Mouse (Mus musculus) neural tube, embryonic 14.5 days (tissue): ENCODE data around the gene Rabl6. TPM values are rescaled to one million over a fixed set of nuclear protein-coding genes. Genes with fewer than 3 reads are reported as not detected.

Experiments used
- ATAC-seq: fragments of 200-750 bp; cut with Nextera tagmentation; 2 replicates; pipeline ENCODE4 v1.8.0; 2017; ENCODE audit warnings: low read depth, mild to moderate bottlenecking, moderate TSS enrichment, moderate library complexity
- H3K27ac ChIP-seq: fragments of 300-500 bp; sonication (generic); 2 replicates; pipeline ENCODE4 v1.5.1; 2014; ENCODE audit warnings: low read depth, mild to moderate bottlenecking, control low read depth, low read length, moderate library complexity, mixed read lengths
- H3K27me3 ChIP-seq: fragments of 300-500 bp; sonication (generic); 2 replicates; pipeline ENCODE4 v1.6.1; 2014; ENCODE audit warnings: low read length; ENCODE audit not compliant: control insufficient read depth, insufficient read depth
- H3K36me3 ChIP-seq: fragments of 300-500 bp; sonication (generic); 2 replicates; pipeline ENCODE4 v1.6.1; 2014; ENCODE audit warnings: low read length, mixed read lengths; ENCODE audit not compliant: control insufficient read depth, insufficient read depth
- H3K4me1 ChIP-seq: fragments of 300-500 bp; sonication (generic); 2 replicates; pipeline ENCODE4 v1.6.1; 2014; ENCODE audit warnings: low read length; ENCODE audit not compliant: control insufficient read depth, insufficient read depth
- H3K4me2 ChIP-seq: fragments of 300-500 bp; sonication (generic); 2 replicates; pipeline ENCODE4 v1.6.1; 2014; ENCODE audit warnings: mild to moderate bottlenecking, low read depth, low read length, control low read depth
- H3K4me3 ChIP-seq: fragments of 300-500 bp; sonication (generic); 2 replicates; pipeline ENCODE4 v1.5.1; 2014; ENCODE audit warnings: low read depth, low read length, control low read depth, mixed read lengths
- H3K9ac ChIP-seq: fragments of 300-500 bp; sonication (generic); replicated peaks from 2 replicates; pipeline ENCODE4 v1.6.1; 2014; ENCODE audit warnings: low read depth, mild to moderate bottlenecking, control low read depth, low read length, mixed read lengths
- H3K9me3 ChIP-seq: fragments of 300-500 bp; sonication (generic); 2 replicates; pipeline ENCODE4 v1.6.1; 2016; ENCODE audit warnings: low read length; ENCODE audit not compliant: control insufficient read depth
- WGBS: fragments of 180-500 bp; shearing (Covaris S2); extraction: QIAGEN DNeasy Blood & Tissue Kit; methylation state at CpG from one replicate; pipeline ENCODE4 v1.1.7; 2014; 5-methylcytosine and 5-hydroxymethylcytosine counted together
- polyA plus RNA-seq: library from polyadenylated mRNA; unstranded; fragments of >200 nt; fragmentation: Nextera tagmentation; extraction: Ambion mirVana; gene quantifications from 2 replicates; pipeline ENCODE4 v1.2.1, GENCODE M21; 2014

Rabl6 gene
- polyA plus RNA-seq: 64.2 and 66.6 TPM in 2 replicates

DNA sequence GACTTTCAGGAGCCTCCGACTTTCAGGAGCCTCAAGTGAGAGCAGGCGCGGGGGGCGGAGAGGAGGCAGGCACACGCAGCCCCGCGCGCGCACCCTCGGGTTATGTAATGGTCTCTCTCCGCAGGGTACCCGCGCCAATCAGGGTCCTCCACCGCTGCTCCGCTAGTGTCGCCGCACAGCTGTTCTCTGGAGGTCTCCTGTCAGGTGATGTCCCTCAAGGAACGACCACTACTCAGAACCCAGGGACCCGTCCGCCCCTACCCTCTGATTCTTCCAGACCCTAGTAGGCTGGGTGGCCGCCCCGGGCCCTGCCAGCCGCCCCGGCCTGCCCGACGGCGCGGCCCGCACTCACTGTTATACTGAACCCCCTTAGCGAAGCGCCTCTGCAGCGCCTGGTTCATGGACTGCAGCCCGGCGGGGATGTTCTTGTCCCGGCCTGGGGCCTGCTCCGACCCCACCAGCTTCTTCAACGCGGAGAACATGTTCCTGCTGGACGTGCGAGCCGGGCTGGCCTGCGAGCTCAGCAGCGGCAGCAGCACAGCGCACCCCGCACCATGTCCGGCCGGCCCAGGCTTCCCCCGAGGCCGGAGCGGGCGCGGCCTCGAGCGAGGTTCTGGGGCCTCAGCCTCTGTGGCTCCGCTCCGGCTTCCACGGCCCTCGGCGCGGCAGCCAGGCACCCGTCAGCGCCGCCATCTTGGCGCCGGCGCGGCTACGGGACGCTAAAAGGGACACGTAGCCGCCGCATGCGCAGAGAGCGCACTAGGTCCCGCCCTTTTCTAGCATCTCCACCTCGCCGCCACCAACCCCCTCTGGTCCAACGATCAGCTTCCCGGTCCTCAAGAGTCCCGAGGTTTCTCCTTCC, at the start of gene Rabl6:
TSS of gene Rabl6 (minus strand) at position 761 of the 862 bp plus-strand sequence.
- ATAC-seq: peak; percentile 93
- Histone ChIP-seq H3K36me3 (no peaks in the 10 kb centered on the region), H3K27ac (peak within 1 kb of the TSS; percentile 93), H3K9ac (peak within 1 kb of the TSS; percentile 94), H3K4me1 (peaks cover 12% of the 10 kb centered on the region), H3K4me2 (peak within 1 kb of the TSS; percentile 60), H3K4me3 (peak within 1 kb of the TSS; percentile 100), H3K27me3 (no peaks in the 10 kb centered on the region), H3K9me3 (no peaks in the 10 kb centered on the region)
- WGBS: under 1% methylated on average over 78 of the region's 80 CpGs

DNA sequence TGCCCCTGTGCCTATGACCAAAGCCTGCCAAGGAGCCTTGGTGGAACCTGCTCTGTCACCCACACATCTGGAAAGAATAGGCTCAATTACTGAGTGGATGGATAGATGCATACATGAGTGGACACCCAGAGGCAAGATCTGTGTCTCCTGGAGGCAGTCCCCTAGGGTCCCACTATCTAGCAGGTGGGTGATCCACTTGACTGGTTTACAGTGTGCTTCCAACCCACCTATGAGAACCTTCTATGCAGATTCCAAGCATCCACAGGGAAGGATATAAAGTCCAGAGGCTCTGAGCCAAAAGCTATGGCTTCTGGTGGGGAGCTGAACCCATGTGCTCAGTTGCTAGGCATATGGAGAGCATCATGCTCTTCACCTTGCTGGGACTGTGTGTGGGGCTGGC, 49.3 kb upstream of the Rabl6 start, which contains the start of gene Lcn5:
TSS of gene Lcn5 (plus strand) at position 301 of the 400 bp plus-strand sequence.
- Histone ChIP-seq H3K27me3 (no peaks in the 10 kb centered on the region), H3K36me3 (no peaks in the 10 kb centered on the region), H3K27ac (no peak within 1 kb of the TSS), H3K4me1 (no peaks in the 10 kb centered on the region), H3K9ac (no peak within 1 kb of the TSS), H3K4me3 (no peak within 1 kb of the TSS), H3K4me2 (no peak within 1 kb of the TSS), H3K9me3 (no peaks in the 10 kb centered on the region)
- ATAC-seq: no peak

DNA sequence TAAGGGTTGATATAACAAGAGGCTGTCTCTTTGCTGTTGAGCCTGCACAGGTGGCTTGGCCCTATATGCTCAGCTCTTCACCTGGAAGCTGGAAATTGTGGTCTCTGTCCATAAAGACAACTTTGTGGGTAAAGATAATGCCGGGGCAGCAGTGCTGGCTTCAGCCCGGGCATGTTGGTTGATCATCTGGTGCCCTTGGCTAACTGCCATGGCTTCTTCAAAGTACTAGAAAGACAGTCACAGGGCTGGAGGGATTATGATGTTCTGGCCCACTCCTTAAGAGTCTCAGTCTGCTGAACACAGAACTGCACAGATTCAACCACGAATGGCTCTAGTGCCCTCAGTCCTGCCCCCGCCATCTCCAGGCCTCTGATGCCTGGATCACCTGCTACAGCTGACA, 48.9 kb upstream of the Rabl6 start:
- Histone ChIP-seq H3K27ac (no peak overlapping the region), H3K4me2 (no peak overlapping the region), H3K4me1 (no peaks in the 10 kb centered on the region), H3K4me3 (no peak overlapping the region), H3K9me3 (no peaks in the 10 kb centered on the region), H3K27me3 (no peaks in the 10 kb centered on the region), H3K36me3 (no peaks in the 10 kb centered on the region), H3K9ac (no peak overlapping the region)
- ATAC-seq: no peak
- WGBS: 79% methylated on average over 4 of the region's 4 CpGs

DNA sequence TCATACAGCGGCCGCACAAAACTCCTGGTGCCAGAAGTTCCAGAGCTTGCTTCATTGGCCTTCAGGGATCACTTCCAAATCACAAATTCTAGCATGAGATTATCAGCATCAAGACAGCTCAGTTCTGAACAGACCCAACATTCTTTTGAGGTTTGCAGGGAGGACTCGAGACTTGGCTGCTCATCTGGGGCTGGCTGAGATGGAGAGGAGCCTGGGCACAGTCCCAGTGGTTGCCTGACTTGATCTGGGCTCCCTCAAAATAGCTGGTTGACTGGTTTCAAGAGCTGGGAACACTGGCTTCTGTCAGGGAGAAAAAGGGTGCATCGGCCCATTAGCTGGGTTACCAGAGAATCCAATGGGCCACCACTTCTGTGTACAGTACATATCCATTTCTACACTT, 48.4 kb upstream of the Rabl6 start:
- no peak for ATAC-seq
- no peaks in the 10 kb centered on the region for H3K9me3 ChIP-seq
- 82% methylated on average over 4 of the region's 4 CpGs for WGBS
- no peak overlapping the region for H3K4me3 ChIP-seq
- H3K27ac ChIP-seq: no peak overlapping the region
- H3K9ac ChIP-seq: no peak overlapping the region
- H3K36me3 ChIP-seq: no peaks in the 10 kb centered on the region
- H3K4me1 ChIP-seq: no peaks in the 10 kb centered on the region
- no peaks in the 10 kb centered on the region for H3K27me3 ChIP-seq
- no peak overlapping the region for H3K4me2 ChIP-seq

DNA sequence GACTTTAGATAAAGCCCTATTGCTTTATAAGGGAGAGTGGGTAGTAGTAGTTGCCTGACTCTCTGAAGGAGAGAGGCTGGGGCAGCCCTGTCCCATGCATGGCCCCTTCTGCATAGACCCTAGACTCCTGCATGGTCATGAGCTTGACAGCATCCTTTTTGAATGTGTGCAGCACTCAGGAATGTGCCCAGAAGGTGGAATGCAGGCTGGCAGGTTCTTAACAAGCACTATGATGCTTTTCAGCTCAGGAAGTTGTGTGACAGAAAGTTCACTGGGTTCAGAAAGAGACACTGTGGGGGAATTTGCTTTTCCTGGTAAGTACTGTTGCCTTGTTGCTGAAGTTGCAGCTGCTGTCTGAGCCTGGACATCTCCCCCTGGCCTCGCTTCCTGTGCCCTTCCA, 46.2 kb upstream of the Rabl6 start:
- Histone ChIP-seq H3K4me3 (no peak overlapping the region), H3K27ac (no peak overlapping the region), H3K9ac (no peak overlapping the region), H3K9me3 (no peaks in the 10 kb centered on the region), H3K4me2 (no peak overlapping the region), H3K36me3 (no peaks in the 10 kb centered on the region), H3K4me1 (no peaks in the 10 kb centered on the region), H3K27me3 (no peaks in the 10 kb centered on the region)
- no peak for ATAC-seq
- 47% methylated on average over 1 of the region's 1 CpGs for WGBS

DNA sequence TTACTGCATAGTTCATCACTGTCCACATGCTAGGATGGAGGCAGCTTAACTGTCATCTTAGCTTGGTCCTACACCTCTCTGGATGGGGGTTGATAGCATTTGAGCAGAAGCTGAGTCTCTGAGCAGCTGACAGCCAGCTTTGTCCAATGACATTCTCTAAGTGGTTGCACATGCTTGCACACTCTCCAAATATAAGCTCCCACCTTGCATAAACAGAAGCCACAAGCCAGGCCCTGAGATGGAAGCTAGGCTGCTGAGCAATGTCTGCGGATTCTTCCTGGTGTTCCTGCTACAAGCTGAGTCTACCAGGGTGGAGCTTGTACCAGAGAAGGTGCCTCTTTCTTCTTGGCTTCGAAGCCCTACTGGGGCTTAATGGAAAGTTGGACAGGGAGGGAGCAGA, 44.6 kb upstream of the Rabl6 start, which contains the start of gene Lcn8:
TSS of gene Lcn8 (plus strand) at position 219 of the 400 bp plus-strand sequence.
- WGBS: 67% methylated on average over 2 of the region's 2 CpGs
- Histone ChIP-seq H3K27me3 (no peaks in the 10 kb centered on the region), H3K4me1 (no peaks in the 10 kb centered on the region), H3K36me3 (no peaks in the 10 kb centered on the region), H3K27ac (no peak within 1 kb of the TSS), H3K9ac (no peak within 1 kb of the TSS), H3K4me3 (no peak within 1 kb of the TSS), H3K4me2 (no peak within 1 kb of the TSS), H3K9me3 (no peaks in the 10 kb centered on the region)
- no peak for ATAC-seq

DNA sequence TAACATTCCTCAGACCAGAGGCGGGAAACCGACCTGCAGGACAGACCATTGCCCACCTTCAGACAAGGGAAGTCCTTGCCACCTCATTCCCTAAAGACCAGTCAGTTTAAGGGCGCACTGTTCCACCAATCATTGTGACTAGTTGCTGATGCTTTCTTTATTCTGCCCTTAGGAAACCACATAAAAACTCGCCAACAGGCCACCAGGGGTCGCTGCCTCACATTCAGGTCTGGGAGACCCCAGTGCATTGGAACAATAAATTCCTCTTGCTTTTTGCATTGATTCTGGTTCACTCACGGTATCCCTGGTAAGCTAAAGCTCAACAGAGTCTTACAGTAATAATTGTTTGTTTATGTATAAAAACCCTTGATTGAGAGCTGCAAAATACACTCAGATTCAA, 31.6 kb upstream of the Rabl6 start:
- Histone ChIP-seq H3K4me3 (no peak overlapping the region), H3K27ac (no peak overlapping the region), H3K9me3 (no peaks in the 10 kb centered on the region), H3K4me1 (no peaks in the 10 kb centered on the region), H3K27me3 (no peaks in the 10 kb centered on the region), H3K9ac (no peak overlapping the region), H3K4me2 (no peak overlapping the region), H3K36me3 (no peaks in the 10 kb centered on the region)
- ATAC-seq: no peak
- WGBS: 10% methylated on average over 6 of the region's 6 CpGs

DNA sequence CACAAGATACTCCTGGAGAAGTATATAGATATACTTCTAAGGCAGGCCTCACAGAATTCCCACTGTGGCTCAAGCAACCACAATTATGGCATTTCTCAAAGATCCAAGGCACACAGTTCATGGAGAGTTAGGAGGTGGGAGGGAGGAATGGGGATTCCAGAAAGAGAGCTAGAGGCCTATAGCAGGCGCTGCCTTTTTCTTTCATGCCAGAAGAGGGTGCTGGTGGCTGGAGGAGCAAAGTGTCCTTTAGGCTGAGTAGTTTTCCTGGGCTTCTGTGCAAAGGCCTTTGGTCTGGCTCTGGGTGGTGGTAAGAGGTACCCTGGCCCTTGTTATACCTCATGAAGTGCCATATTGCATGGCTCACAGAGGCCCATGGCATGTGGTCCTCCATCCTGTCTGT, 25.7 kb upstream of the Rabl6 start:
- H3K27me3 ChIP-seq: no peaks in the 10 kb centered on the region
- WGBS: 47% methylated on average over 1 of the region's 1 CpGs
- no peaks in the 10 kb centered on the region for H3K4me1 ChIP-seq
- H3K4me2 ChIP-seq: no peak overlapping the region
- H3K9ac ChIP-seq: no peak overlapping the region
- H3K27ac ChIP-seq: no peak overlapping the region
- no peaks in the 10 kb centered on the region for H3K9me3 ChIP-seq
- no peaks in the 10 kb centered on the region for H3K36me3 ChIP-seq
- no peak overlapping the region for H3K4me3 ChIP-seq
- ATAC-seq: no peak

DNA sequence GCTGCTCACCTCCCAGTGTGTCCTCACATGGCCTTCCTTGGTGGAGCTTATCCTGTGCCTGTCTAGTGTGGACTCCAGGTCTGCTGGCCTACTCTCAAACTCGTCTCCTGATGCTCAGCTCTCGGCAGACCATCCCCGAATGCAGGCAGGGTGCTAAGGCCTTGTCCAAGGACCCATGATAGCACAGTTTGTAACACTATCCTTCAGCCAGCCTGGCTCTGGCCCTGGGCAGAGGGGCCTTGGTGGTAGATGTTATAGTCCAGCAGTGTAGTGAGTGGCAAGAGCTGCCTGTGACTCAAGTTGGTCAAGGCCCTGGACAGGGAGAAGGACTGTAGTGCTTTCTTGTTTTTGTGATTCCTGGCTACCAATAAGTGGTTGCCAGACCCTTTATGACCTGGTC, 25.3 kb upstream of the Rabl6 start:
- H3K4me3 ChIP-seq: no peak overlapping the region
- no peak for ATAC-seq
- H3K9me3 ChIP-seq: no peaks in the 10 kb centered on the region
- no peak overlapping the region for H3K9ac ChIP-seq
- no peaks in the 10 kb centered on the region for H3K27me3 ChIP-seq
- no peak overlapping the region for H3K4me2 ChIP-seq
- 80% methylated on average over 3 of the region's 3 CpGs for WGBS
- H3K27ac ChIP-seq: no peak overlapping the region
- H3K36me3 ChIP-seq: no peaks in the 10 kb centered on the region
- no peaks in the 10 kb centered on the region for H3K4me1 ChIP-seq
